Mouse (Mus musculus) granulocyte monocyte progenitor cell, adult 5-6 weeks (primary cell): ENCODE results near the gene Tent5b. TPM values are rescaled to one million over a fixed set of nuclear protein-coding genes. Genes with fewer than 3 reads are reported as not detected.
"Not testable (repeated sequence)": the region's sequence is repeated elsewhere in the genome, so short reads cannot be mapped to it uniquely, and the experiment has no call there.

Source experiments
- ATAC-seq: replicated peaks from 2 replicates; pipeline ENCODE4 v1.8.0; 2016; ENCODE audit warnings: mild to moderate bottlenecking, moderate TSS enrichment, inconsistent platforms; ENCODE audit not compliant: poor library complexity, severe bottlenecking
- total RNA-seq, 2 experiments: library from RNA; stranded (forward) in 1 of 2; stranded (reverse) in 1 of 2; fragments of 200-712, 200-1000 nt in 1 of 2; fragments of >200 nt in 1 of 2; fragmentation: Nextera tagmentation in 1 of 2; gene quantifications; 2 replicates each; pipeline ENCODE4 v1.2.3; 2014 to 2017

The Tent5b gene
- total RNA-seq, 2 experiments from 2014 or later, result not detected

DNA sequence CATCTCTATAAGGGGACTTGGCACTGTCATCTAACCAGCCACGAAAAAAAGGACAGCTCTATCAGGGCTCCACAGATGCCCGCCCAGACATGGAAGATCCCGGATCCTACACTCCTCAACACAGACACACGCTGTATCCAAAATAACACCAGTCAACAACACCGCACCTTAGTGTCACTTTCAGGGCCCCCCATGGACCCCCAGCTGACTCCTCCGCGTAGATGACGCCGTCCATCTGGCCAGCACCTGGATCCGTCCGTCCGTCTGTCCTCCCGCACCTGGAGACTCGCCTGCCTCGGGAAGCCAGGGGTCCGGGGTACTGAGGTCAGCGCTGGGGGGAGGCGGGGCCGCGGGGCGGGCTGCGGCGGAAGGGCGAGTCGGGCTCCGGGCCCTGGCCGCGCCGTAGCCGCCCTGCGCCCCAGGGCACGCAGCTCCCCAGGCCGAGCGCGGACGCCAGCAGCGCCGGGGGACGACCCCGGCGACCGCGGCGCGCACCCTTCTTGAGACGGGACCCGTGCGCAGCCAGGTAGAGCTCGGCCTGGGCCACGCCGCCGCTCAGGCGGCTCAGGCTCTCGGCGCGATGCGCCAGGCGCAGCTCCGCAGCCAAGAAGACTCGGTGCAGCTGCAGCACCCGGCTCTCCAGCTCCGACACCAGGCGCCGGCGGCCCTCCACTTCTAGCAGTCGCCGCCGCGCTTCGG is 17.7 kb downstream of the Tent5b start:
- ATAC-seq, result no peak

DNA sequence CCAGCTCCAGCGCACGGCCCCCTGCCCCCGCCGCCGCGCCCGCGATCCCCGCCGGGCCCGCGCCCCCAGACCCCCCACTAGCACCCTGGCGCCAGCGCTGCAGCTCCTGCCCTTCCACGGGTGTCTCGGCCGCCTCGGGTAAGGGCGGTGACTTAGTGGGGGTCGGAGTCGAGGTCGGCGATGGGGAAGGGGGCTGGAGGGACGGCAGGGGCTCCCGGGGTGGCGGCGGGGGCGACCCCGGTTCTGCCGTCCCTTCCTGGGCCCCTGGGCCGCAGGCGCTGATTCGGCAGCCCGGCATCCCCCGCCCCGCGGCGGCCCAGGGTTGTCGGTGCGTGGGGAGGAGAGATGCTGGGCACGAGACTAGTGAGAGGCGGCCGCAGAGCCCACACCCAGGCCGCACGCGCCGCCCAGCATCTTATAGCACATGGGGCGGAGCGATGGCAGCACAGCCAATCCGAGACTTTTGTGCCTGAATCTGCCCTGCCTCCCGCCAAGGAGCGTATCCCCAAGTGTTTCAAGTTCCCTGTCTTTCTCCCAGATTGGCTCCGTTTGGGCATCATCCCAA is 18.3 kb downstream of the Tent5b start, which contains the start of gene Trnp1:
Trnp1 (minus strand) TSS at position 391 of the 565 bp plus-strand sequence.
- ATAC-seq, result peak; percentile 66

GRCm38 (mm10) chr4:133501514-133501913 is 21.6 kb downstream of the Tent5b start:
- ATAC-seq, result peak; percentile 50; the same call in 1 of the 2 replicates

DNA sequence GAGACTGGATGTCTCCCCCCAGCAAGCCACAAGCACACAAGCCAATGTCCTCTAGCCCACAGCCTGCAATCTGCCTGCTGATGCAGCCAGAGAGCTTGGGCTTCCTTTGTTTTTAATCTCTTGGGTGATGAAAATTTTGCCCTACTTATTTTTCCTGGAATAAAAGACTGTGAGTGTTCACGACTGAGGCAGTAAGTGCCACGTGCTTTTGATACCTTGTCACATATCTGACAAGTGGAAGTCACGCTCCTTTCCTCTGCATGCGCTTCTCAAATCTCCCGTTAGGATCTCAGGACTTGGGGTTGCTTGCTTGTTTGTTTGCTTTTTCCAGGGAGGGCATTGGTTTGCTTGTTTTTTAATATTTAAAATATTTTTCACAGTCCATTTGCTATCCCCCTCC is 24.4 kb downstream of the Tent5b start:
- no peak for ATAC-seq

DNA sequence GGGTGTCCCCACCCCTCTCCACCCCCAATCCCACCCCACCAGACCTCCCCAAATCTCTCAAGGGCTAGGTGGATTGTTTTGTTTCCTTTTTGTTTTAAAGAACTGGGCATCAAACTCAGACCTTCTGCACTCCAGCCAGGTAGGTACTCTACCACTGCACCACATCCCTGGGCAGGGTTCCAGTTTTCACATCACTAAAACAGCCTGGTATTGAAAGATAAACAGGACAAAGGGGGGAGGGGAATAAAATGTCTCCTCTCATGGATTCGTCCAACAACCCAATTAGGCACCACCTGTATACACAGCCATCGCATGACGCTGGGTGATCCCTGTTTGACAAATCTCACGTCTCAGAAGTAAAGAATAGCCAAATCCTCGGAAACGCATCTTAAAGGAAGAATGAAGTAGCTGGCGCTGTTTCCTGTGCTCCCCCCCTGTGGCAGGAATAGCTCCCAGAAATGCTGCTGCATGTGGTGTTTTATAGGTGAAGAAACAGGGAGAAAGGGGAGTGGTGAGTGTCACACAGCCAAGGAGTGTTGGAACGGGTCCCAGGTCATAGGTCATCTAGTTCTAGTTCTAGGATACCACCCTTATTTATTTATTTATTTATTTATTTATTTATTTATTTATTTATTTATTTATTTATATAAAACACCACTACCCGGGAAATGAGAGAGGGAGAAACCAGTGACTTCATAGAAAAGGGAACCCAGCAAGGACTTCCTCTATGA is 25.0 kb downstream of the Tent5b start:
- ATAC-seq, result no peak

GRCm38 (mm10) chr4:133506573-133506972 is 26.6 kb downstream of the Tent5b start:
- ATAC-seq, result no peak

GRCm38 (mm10) chr4:133508990-133509389 is 29.1 kb downstream of the Tent5b start:
- ATAC-seq, result no peak

- ATAC-seq, result no peak
Measured at GRCm38 (mm10) chr4:133511050-133511449, 31.1 kb downstream of the Tent5b start.

DNA sequence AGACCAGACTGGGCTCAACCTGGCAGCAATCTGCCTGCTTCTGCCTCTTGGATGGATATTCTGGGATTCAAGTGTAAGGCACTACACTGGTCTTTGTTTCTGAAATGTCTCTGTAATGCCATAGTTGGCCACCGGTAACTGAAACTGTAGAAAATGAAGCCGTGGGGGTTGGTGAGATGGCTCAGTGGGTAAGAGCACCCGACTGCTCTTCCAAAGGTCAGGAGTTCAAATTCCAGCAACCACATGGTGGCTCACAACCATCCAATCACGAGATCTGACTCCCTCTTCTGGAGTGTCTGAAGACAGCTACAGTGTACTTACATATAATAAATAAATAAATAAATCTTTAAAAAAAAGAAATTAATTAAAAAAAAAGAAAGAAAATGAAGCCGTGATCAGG is 32.6 kb downstream of the Tent5b start:
- not testable (repeated sequence) for ATAC-seq

- peak; percentile 91 for ATAC-seq
Measured at GRCm38 (mm10) chr4:133512972-133513371, 33.0 kb downstream of the Tent5b start.

DNA sequence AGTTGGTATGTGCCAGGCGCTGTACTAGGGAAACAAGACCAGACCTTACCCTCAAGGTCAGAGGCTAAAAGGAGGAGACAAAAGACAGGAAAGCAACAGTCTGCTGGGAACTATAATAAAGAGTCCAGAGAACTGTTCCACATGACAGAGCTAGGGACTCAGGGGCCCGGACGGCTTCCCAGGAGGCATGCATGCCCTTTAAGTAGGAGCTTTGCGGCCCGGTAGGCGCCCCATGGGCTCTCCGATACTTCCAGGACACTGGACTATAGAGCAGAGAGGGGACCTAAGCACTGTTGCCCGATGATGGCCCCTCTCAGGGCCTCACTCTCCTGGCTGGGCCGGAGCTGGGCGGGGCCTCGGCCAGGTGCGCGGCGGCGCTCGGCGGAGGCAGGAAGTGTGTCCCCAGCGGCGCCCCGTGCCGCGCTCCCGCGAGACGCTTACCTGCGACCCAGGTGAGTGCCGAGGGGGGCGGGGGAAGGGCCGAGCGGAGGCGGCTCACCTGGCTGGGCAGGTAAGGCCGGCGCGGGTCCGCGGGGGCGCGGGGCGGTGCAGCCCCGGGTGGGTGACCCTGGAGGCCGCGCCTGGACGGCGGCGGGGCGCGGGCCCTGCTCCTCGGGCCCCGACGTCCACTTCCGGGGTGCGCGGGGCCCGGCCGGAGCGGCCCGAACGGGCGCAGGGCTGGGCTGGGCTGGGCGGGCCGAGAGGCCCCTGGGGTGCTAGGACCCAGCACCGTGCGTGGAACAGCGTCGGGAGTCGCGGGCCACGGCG is 38.9 kb downstream of the Tent5b start, which contains the start of gene Kdf1:
Kdf1 (plus strand) TSS at position 363 of the 768 bp plus-strand sequence.
- ATAC-seq, result no peak; the same call in 1 of the 2 replicates

DNA sequence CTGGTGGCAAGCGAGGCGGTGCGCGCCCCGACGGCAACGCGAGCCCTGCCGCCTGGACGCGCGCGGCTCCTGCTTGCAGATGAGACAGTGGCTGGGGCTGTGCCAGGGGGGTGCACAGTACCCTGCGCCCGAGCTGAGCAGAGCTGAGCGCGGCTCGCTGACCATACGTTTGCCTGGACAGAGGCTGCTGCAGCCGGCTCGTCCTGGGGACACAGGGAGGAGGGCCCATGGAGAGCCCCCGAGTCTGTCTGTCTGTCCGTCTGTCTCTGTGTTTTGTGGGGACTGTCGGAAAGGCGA is 39.4 kb downstream of the Tent5b start:
- no peak for ATAC-seq

- ATAC-seq, result no peak
Measured at GRCm38 (mm10) chr4:133521502-133521901, 41.6 kb downstream of the Tent5b start.

DNA sequence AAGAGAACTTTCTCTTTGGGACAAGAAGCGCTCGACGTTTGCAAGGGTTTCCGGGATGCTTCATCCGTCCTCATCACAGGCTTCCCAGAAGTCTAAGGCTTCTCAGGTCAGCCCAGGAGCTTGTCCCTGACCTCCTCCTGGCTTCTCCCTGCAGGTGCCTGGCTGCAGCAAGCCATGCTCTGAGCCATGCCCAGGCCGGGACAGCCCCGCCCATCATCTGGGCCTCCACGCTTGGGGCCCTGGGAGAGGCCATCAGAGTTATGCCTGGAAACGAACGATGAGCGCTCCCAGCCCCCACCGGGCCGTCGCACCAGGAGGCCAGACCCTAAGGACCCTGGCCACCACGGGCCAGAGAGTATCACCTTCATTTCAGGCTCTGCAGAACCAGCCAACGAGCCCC is 47.9 kb downstream of the Tent5b start:
- ATAC-seq, result no peak

GRCm38 (mm10) chr4:133532777-133533176 is 52.8 kb downstream of the Tent5b start:
- ATAC-seq, result no peak

DNA sequence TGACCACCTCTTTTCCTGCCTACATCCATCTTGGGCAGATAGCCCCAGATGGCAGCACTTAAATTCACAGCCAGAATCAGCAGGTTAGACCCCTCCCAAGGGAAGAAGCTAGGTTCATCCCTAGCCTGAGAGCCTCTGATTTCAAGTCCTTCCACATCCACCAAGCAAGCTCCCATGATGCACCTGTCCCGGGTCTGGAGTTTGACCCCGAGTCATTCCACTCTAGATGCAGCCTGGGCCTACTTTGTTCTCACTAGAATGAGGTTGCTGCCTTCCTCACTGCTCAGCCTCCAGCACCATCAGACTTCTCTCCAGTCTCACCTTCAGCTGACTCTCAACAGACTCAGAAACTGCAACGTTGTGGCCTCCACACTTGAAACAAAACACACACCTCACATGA is 56.1 kb downstream of the Tent5b start:
- ATAC-seq, result no peak

DNA sequence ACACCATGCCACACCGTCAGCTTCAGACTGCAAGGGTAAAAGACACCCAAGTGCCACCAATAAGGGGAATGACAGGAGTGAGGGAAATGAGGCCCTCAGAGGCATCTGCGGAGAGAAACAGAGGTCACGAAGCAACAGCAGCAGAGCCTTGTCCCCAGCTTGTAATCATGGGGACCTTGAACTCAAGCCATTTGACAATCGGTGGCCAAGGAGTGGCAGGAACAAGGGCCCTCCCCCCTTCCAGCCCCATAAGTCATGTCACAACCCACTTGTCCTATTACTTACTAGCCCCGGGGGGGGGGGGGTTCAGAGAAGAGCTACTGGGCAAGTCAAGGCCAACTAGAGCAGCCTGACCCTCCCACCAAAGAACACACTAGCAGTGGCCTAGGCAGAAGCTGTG is 56.7 kb downstream of the Tent5b start:
- ATAC-seq, result no peak
